Mouse (Mus musculus): ENCODE results near the gene Prickle2.

GRCm38 (mm10) chr6:92708137-92708536 lies 2.2 kb upstream of the Prickle2 start:
- TF ChIP-seq CTCF (IDR thresholded peaks at IDR 0.05; ENCODE audit: control insufficient read depth, insufficient read depth, insufficient replicate concordance, low read depth, low read length) (no peak), POLR2A (IDR thresholded peaks at IDR 0.05; ENCODE audit: control insufficient read depth, low read depth, low read length) (no peak)

All from testis, adult 2 months (tissue).